Mouse (Mus musculus) intestine, embryonic 14.5 days (tissue): ENCODE data around the gene Tfcp2l1. TPM values are rescaled to one million over a fixed set of nuclear protein-coding genes. Genes with fewer than 3 reads are reported as not detected.

ENCODE experiments used
- ATAC-seq: fragments of 200-750 bp; cut with Nextera tagmentation; replicated peaks from 2 replicates; pipeline ENCODE4 v1.8.0; 2017; ENCODE audit warnings: low read depth, moderate number of reproducible peaks, moderate TSS enrichment, moderate library complexity; ENCODE audit not compliant: low FRiP score, low TSS enrichment
- DNase-seq: peaks from one replicate; pipeline ENCODE4 v3.0.0-alpha.2; 2018; ENCODE audit warnings: low spot score
- H3K27ac ChIP-seq: fragments of 300-500 bp; sonication (generic); 2 replicates; pipeline ENCODE4 v1.5.1; 2014; ENCODE audit warnings: low read depth, mild to moderate bottlenecking, control low read depth
- H3K27me3 ChIP-seq: fragments of 300-500 bp; sonication (generic); replicated peaks from 2 replicates; pipeline ENCODE4 v1.6.1; 2014; ENCODE audit warnings: low read length, control low read depth; ENCODE audit not compliant: control insufficient read depth, insufficient read depth
- H3K36me3 ChIP-seq: fragments of 300-500 bp; sonication (generic); 2 replicates; pipeline ENCODE4 v1.6.1; 2014; ENCODE audit warnings: low read length, control low read depth; ENCODE audit not compliant: control insufficient read depth, insufficient read depth
- H3K4me1 ChIP-seq: fragments of 300-500 bp; sonication (generic); replicated peaks from 2 replicates; pipeline ENCODE4 v1.6.1; 2014; ENCODE audit warnings: low read length, control low read depth, mixed read lengths; ENCODE audit not compliant: control insufficient read depth, insufficient read depth
- H3K4me2 ChIP-seq: fragments of 300-500 bp; sonication (generic); 2 replicates; pipeline ENCODE4 v1.6.1; 2014; ENCODE audit warnings: low read length
- H3K4me3 ChIP-seq: fragments of 300-500 bp; sonication (generic); 2 replicates; pipeline ENCODE4 v1.5.1; 2014; ENCODE audit warnings: low read depth, low read length, control low read depth, mixed read lengths
- H3K9ac ChIP-seq: fragments of 300-500 bp; sonication (generic); 2 replicates; pipeline ENCODE4 v1.6.1; 2014; ENCODE audit warnings: mild to moderate bottlenecking, low read length
- H3K9me3 ChIP-seq: fragments of 300-500 bp; sonication (generic); 2 replicates; pipeline ENCODE4 v1.6.1; 2016; ENCODE audit warnings: low read length, control low read depth; ENCODE audit not compliant: control insufficient read depth
- WGBS: fragments of 180-500 bp; shearing (Covaris S2); extraction: QIAGEN DNeasy Blood & Tissue Kit; methylation state at CpG from one replicate; pipeline ENCODE4 v1.1.7; 2014; 5-methylcytosine and 5-hydroxymethylcytosine counted together
- polyA plus RNA-seq: library from polyadenylated mRNA; unstranded; fragments of >200 nt; fragmentation: Nextera tagmentation; extraction: Ambion mirVana; gene quantifications from 2 replicates; pipeline ENCODE4 v1.2.1, GENCODE M21; 2014

The Tfcp2l1 gene
- polyA plus RNA-seq, 1 experiment from 2014 or later = 2.1 TPM

- DNase-seq (no peak), ATAC-seq (no peak)
- H3K27ac ChIP-seq = no peak overlapping the region
- no peak overlapping the region for H3K4me3 ChIP-seq
- H3K9ac ChIP-seq = no peak overlapping the region
- no peaks in the 10 kb centered on the region for H3K9me3 ChIP-seq
- no peaks in the 10 kb centered on the region for H3K27me3 ChIP-seq
- H3K4me1 ChIP-seq = no peaks in the 10 kb centered on the region
- no peak overlapping the region for H3K4me2 ChIP-seq
- H3K36me3 ChIP-seq = no peaks in the 10 kb centered on the region
Observed at GRCm38 (mm10) chr1:118667536-118667935, 39.8 kb downstream of the Tfcp2l1 start.

GRCm38 (mm10) chr1:118672196-118672595, 44.5 kb downstream of the Tfcp2l1 start:
- no peaks in the 10 kb centered on the region for H3K36me3 ChIP-seq
- H3K4me1 ChIP-seq = no peaks in the 10 kb centered on the region
- DNase-seq (no peak), ATAC-seq (no peak)
- H3K4me2 ChIP-seq = no peak overlapping the region
- H3K4me3 ChIP-seq = no peak overlapping the region
- no peak overlapping the region for H3K27ac ChIP-seq
- H3K27me3 ChIP-seq = no peaks in the 10 kb centered on the region
- H3K9me3 ChIP-seq = no peaks in the 10 kb centered on the region
- no peak overlapping the region for H3K9ac ChIP-seq
- 51% methylated on average over 8 of the region's 8 CpGs for WGBS

GRCm38 (mm10) chr1:118674176-118674575, 46.4 kb downstream of the Tfcp2l1 start:
- no peak for ATAC-seq
- Histone ChIP-seq H3K4me1 (no peaks in the 10 kb centered on the region), H3K36me3 (no peaks in the 10 kb centered on the region), H3K9ac (no peak overlapping the region), H3K27ac (no peak overlapping the region), H3K4me3 (no peak overlapping the region), H3K4me2 (no peak overlapping the region), H3K9me3 (no peaks in the 10 kb centered on the region), H3K27me3 (no peaks in the 10 kb centered on the region)
- no peak for DNase-seq
- 88% methylated on average over 4 of the region's 4 CpGs for WGBS

GRCm38 (mm10) chr1:118681980-118682379, 54.2 kb downstream of the Tfcp2l1 start:
- H3K36me3 ChIP-seq = no peaks in the 10 kb centered on the region
- no peaks in the 10 kb centered on the region for H3K4me1 ChIP-seq
- WGBS = 81% methylated on average over 1 of the region's 1 CpGs
- DNase-seq = no peak
- no peaks in the 10 kb centered on the region for H3K27me3 ChIP-seq
- no peak overlapping the region for H3K4me3 ChIP-seq
- H3K9ac ChIP-seq = no peak overlapping the region
- H3K27ac ChIP-seq = no peak overlapping the region
- no peaks in the 10 kb centered on the region for H3K9me3 ChIP-seq
- no peak for ATAC-seq
- no peak overlapping the region for H3K4me2 ChIP-seq

GRCm38 (mm10) chr1:118683686-118684085, 55.9 kb downstream of the Tfcp2l1 start:
- no peaks in the 10 kb centered on the region for H3K9me3 ChIP-seq
- 82% methylated on average over 4 of the region's 4 CpGs for WGBS
- H3K4me3 ChIP-seq = no peak overlapping the region
- no peaks in the 10 kb centered on the region for H3K27me3 ChIP-seq
- H3K36me3 ChIP-seq = no peaks in the 10 kb centered on the region
- no peak overlapping the region for H3K27ac ChIP-seq
- no peak overlapping the region for H3K9ac ChIP-seq
- H3K4me1 ChIP-seq = no peaks in the 10 kb centered on the region
- ATAC-seq (no peak), DNase-seq (no peak)
- no peak overlapping the region for H3K4me2 ChIP-seq

GRCm38 (mm10) chr1:118687726-118688125, 60.0 kb downstream of the Tfcp2l1 start:
- H3K27ac ChIP-seq = no peak overlapping the region
- ATAC-seq = no peak
- DNase-seq = no peak
- WGBS = 82% methylated on average over 10 of the region's 10 CpGs
- H3K4me1 ChIP-seq = no peaks in the 10 kb centered on the region
- no peaks in the 10 kb centered on the region for H3K36me3 ChIP-seq
- H3K4me3 ChIP-seq = no peak overlapping the region
- H3K4me2 ChIP-seq = no peak overlapping the region
- no peaks in the 10 kb centered on the region for H3K9me3 ChIP-seq
- H3K27me3 ChIP-seq = no peaks in the 10 kb centered on the region
- H3K9ac ChIP-seq = no peak overlapping the region

- WGBS = 54% methylated on average over 5 of the region's 5 CpGs
- ATAC-seq = no peak
- Histone ChIP-seq H3K4me2 (no peak overlapping the region), H3K4me1 (no peaks in the 10 kb centered on the region), H3K9me3 (no peaks in the 10 kb centered on the region), H3K4me3 (no peak overlapping the region), H3K36me3 (no peaks in the 10 kb centered on the region), H3K27me3 (no peaks in the 10 kb centered on the region), H3K9ac (no peak overlapping the region), H3K27ac (no peak overlapping the region)
- DNase-seq = peak; percentile 52
Observed at GRCm38 (mm10) chr1:118689830-118690229, 62.1 kb downstream of the Tfcp2l1 start.

- Histone ChIP-seq H3K9me3 (no peaks in the 10 kb centered on the region), H3K4me1 (no peaks in the 10 kb centered on the region), H3K9ac (no peak overlapping the region), H3K4me2 (no peak overlapping the region), H3K4me3 (no peak overlapping the region), H3K27ac (no peak overlapping the region), H3K36me3 (no peaks in the 10 kb centered on the region), H3K27me3 (no peaks in the 10 kb centered on the region)
- 84% methylated on average over 2 of the region's 2 CpGs for WGBS
- DNase-seq (no peak), ATAC-seq (no peak)
Observed at GRCm38 (mm10) chr1:118694436-118694835, 66.7 kb downstream of the Tfcp2l1 start.

- DNase-seq (no peak), ATAC-seq (no peak)
- no peaks in the 10 kb centered on the region for H3K27me3 ChIP-seq
- H3K36me3 ChIP-seq = no peaks in the 10 kb centered on the region
- 78% methylated on average over 6 of the region's 6 CpGs for WGBS
- H3K4me1 ChIP-seq = no peaks in the 10 kb centered on the region
- H3K27ac ChIP-seq = no peak overlapping the region
- H3K9me3 ChIP-seq = no peaks in the 10 kb centered on the region
- no peak overlapping the region for H3K4me2 ChIP-seq
- no peak overlapping the region for H3K4me3 ChIP-seq
- no peak overlapping the region for H3K9ac ChIP-seq
Observed at GRCm38 (mm10) chr1:118697906-118698305, 70.2 kb downstream of the Tfcp2l1 start.
